Mouse (Mus musculus) heart, postnatal 25 days (tissue): ENCODE measurements around the gene Ppp1r3e. TPM values are rescaled to one million over a fixed set of nuclear protein-coding genes. Genes with fewer than 3 reads are reported as not detected.

Experiments
- DNase-seq: peaks from one replicate; pipeline ENCODE4 v3.0.0; 2022; ENCODE audit warnings: low spot score
- intact Hi-C: fragments of 180-260 bp; cut with DNase I; formaldehyde crosslinking; loops from one replicate; pipeline ENCODE4 v1.15.1; 2025
- total RNA-seq, 2 experiments: library from RNA; stranded (reverse); gene quantifications; 2 replicates each; pipeline ENCODE4 v1.2.3; 2021

Gene Ppp1r3e
- total RNA-seq: 1 to 10 TPM; 3.0 to 3.6 TPM

DNA sequence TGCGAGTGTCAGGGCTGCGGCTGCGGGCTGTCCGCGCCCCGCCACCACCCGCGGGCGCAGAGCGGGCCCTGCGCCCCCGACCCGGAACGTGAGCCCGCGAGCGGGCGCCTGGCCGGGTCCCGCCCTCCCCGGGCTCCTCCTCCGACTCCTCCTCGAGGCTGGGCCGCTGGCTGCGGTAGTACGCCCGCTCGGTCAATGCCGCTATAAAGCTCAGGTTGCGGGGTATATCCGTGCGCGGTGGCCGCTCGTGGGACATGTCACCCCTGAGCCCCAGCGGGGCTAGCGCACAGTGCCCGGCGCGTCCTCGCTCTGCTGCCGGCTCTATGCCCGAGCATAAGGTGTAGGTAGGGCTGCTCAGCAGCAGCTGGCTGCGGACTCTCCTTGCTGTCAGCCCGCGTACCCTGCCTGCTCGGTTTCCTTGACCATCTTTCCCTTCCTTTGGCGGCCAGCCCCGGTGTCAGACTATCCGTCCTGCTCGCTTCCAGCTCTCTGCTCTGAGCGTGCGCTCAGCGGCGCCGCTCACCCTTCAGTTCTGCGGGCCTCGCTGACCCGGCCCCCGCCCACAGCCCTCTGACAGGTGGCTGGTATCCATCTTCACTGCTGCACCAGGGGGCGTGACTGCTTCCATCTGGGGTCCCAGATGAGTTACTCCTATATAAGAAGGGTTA, at the start of gene Ppp1r3e:
TSS of gene Ppp1r3e (minus strand) at position 503 of the 668 bp plus-strand sequence.
- intact Hi-C loops: no loop called here
- peak; percentile 46 for DNase-seq

- peak; percentile 60 for DNase-seq
- intact Hi-C loops: no loop called here
Measured at GRCm38 (mm10) chr14:54926401-54927158, 49.2 kb upstream of the Ppp1r3e start.

DNA sequence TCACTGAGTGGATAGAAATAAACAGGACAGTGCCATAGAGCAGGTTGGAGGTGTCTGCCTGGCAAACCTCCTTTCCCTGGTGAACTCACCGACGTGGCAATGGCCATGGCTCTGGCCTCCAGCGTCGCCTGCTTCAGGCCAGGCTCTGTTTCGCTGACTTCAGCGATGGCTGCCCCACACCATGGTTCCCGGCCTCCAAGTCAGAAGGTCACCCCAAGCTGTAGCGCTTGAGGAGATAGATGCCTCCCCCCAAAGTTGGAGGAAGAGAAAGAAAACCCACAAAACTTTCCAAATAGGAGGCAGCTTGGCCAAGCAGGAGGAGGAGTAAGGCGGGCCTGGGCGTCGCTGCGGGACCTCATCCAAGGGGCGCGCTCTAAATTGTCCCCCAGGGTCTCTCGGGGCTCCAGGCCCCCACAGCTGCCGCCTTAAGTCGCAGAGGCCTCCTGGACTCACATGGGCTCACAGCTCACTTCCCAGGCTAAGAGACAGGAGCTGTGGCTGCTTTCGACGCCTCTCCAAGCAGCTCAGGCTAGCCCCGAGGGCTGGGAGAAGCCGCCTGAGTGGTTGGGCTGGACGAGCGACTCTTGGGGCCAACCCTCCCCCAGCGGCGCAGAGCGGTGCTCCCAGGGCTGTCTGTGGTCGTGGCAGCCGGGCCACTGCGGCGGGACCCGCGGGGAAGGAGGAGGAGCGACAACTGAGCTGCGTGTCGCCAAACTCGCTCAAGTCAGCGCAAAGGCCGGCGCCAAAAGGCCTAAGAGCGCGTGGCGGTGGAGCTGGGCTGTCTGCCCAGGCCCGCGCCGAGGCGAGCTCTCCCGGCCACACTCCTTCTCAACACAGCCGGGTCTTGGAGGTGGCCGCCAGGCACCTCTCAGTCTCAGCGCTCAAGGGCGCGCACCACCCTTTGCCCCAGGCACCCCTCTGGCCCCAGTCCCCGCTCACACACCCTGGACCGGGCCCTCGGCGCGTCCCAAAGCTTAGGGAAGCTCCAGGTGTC, 48.3 kb upstream of the Ppp1r3e start, which contains the start of gene Efs:
TSS of gene Efs (minus strand) at position 778 of the 994 bp plus-strand sequence.
- DNase-seq: peak; percentile 61
- intact Hi-C loops: no loop called here

- intact Hi-C loops: no loop called here
- peak; percentile 76 for DNase-seq
Measured at GRCm38 (mm10) chr14:54924641-54925348, 47.4 kb upstream of the Ppp1r3e start.

- intact Hi-C loops: no loop called here
- DNase-seq: no peak
Measured at GRCm38 (mm10) chr14:54920076-54920685, 42.8 kb upstream of the Ppp1r3e start.

GRCm38 (mm10) chr14:54913343-54913742, 36.0 kb upstream of the Ppp1r3e start:
- intact Hi-C loops: no loop called here
- DNase-seq: no peak

DNA sequence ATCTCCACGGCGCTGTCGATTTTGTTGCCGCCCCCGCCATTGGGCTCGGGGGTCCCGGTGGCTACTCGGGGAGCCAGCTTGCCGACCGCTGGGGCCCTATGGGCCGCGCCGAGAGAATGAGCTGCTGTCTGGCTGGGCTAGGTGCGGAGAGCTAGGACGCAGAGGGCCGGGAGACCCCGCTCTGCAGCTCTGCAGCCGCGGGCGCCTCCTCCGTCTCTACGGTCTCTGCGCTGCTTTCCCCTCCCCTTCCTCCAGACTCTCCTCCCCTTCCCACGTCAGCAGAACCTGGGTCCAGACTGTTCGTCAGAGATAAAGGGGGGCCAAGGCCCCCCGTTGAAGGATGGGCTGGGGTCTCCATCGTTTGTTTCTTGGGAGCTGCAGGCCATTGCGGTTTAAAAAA, 35.5 kb upstream of the Ppp1r3e start, which contains the start of gene Slc22a17:
TSS of gene Slc22a17 (minus strand) at position 247 of the 400 bp plus-strand sequence.
- intact Hi-C loops: no loop called here
- DNase-seq: no peak

DNA sequence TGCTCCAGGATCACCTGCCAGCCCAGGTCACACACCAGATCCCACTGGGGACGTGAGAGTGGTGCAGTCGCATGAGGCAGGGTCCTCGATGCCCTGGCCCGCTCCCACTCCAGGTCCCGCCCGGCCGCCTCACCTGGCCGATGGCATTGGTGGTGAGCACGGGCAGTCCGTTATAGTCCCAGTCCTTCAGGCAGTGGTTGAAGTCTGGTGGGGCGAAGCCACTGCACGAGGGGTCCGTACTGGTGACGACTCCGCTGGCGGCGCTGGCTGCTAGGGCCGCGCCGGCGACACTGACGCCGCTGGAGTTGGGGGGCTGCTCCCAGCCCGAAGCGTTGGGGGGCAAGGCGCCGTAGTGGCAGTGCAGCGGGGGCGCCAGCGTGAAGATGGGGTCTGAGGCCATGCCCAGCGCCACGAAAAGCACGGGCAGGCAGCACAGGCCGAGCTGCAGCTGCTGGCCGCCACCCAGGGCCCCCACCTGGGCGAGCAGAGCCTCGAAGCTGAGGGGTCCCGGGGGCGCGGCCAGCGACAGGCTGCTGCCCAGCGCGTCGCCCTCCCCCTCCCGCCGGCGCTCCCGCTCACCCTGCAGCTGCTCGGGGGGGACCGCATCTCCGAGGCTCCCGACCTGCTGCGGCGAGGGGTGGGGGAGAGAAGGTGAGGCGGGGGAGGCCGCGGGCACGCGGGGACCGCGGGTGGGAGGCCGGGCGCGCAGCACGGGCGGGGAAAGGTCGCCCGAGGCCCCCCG, 34.9 kb upstream of the Ppp1r3e start:
- intact Hi-C loops: no loop called here
- DNase-seq: no peak

- no peak for DNase-seq
- intact Hi-C loops: no loop called here
Measured at GRCm38 (mm10) chr14:54908682-54909081, 31.3 kb upstream of the Ppp1r3e start.

DNA sequence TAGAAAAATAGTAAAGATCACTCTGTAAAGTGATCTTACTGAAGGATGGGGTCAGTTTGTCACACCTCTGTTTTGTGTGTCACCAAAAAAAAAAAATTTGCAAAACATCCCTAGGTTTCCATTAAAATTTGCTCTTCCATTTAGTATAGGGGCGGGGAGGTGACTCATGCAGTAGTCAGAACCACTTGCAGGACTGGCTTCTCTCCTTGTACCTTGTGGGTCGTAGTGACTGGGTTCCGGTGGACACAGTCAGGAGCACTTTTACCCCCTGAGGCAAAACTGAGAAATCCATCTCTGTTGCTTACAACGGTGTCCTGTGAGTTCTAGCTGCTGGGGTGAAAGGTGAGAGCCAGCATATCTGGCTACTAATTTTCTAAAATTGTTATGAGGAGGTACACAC, 26.3 kb upstream of the Ppp1r3e start:
- intact Hi-C loops: loop anchor here (5.0 kb wide), 1 partner anchor 194 kb away; no protein-coding TSS in a partner anchor
- DNase-seq: no peak

- intact Hi-C loops: loop anchor here (1.0 to 5.0 kb wide), 3 partner anchors 39 to 197 kb away; partner anchors contain the start of gene Ngdn
- DNase-seq: no peak
Measured at GRCm38 (mm10) chr14:54900383-54900782, 23.0 kb upstream of the Ppp1r3e start.

- DNase-seq: no peak
- intact Hi-C loops: no loop called here
Measured at GRCm38 (mm10) chr14:54897445-54897844, 20.1 kb upstream of the Ppp1r3e start.

- DNase-seq: peak; percentile 62
- intact Hi-C loops: no loop called here
Measured at GRCm38 (mm10) chr14:54894296-54895151, 17.2 kb upstream of the Ppp1r3e start.

DNA sequence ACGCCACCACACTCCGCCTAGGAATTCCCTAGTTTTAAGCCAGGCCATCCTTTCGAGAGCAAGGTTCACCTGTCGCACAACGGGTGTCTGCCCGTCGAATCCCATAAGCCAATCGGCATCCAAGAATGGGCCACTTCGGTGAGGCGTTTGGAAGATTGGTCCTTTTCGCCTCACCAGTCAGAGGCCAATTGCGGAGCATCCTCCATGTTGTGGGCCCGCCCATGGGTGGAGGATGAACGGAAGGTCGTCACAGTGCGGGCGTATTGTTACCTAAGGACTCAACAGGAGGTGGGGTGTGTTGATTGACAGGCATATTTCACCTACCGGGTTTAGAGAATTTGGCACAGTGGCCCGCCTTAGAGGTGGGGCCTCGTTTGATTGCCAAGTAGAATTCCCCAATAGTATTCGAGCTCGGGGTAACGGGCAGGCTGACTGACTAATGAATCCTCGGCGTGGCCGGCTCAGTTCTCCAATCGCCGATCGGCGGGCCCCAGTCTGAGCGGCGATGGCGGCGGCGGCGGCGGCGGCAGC, 16.4 kb upstream of the Ppp1r3e start:
- intact Hi-C loops: no loop called here
- peak; percentile 99 for DNase-seq

GRCm38 (mm10) chr14:54892200-54892599, 14.8 kb upstream of the Ppp1r3e start, which contains the start of gene Pabpn1:
Gene Pabpn1, plus strand, starts transcription at chr14:54892500.
- intact Hi-C loops: no loop called here
- DNase-seq: no peak

GRCm38 (mm10) chr14:54885309-54885708, 8.0 kb upstream of the Ppp1r3e start:
- intact Hi-C loops: no loop called here
- DNase-seq: no peak
